Mouse (Mus musculus) embryonic facial prominence, embryonic 14.5 days (tissue): Measurements from ENCODE around the gene Clmp. TPM values are rescaled to one million over a fixed set of nuclear protein-coding genes. Genes with fewer than 3 reads are reported as not detected.

Experiments
- ATAC-seq: fragments of 200-750 bp; cut with Nextera tagmentation; 2 replicates; pipeline ENCODE4 v1.8.0; 2017; ENCODE audit warnings: low read depth, moderate number of reproducible peaks, moderate TSS enrichment
- DNase-seq: peaks from one replicate; pipeline ENCODE4 v3.0.0-alpha.2; 2015; ENCODE audit warnings: low spot score
- H3K27ac ChIP-seq: fragments of 300-500 bp; sonication (generic); replicated peaks from 2 replicates; pipeline ENCODE4 v1.5.1; 2014; ENCODE audit warnings: low read depth, mild to moderate bottlenecking, low read length, moderate library complexity
- H3K27me3 ChIP-seq: fragments of 300-500 bp; sonication (generic); replicated peaks from 2 replicates; pipeline ENCODE4 v1.6.1; 2014; ENCODE audit warnings: low read length; ENCODE audit not compliant: control insufficient read depth, insufficient read depth
- H3K36me3 ChIP-seq: fragments of 300-500 bp; sonication (generic); 2 replicates; pipeline ENCODE4 v1.6.1; 2014; ENCODE audit warnings: low read length, mixed read lengths; ENCODE audit not compliant: control insufficient read depth, insufficient read depth
- H3K4me1 ChIP-seq: fragments of 300-500 bp; sonication (generic); 2 replicates; pipeline ENCODE4 v1.6.1; 2014; ENCODE audit warnings: antibody characterized with exemption, low read length; ENCODE audit not compliant: control insufficient read depth, insufficient read depth
- H3K4me2 ChIP-seq: fragments of 300-500 bp; sonication (generic); 2 replicates; pipeline ENCODE4 v1.6.1; 2014; ENCODE audit warnings: low read depth, mild to moderate bottlenecking, low read length, moderate library complexity, mixed read lengths
- H3K4me3 ChIP-seq: fragments of 300-500 bp; sonication (generic); 2 replicates; pipeline ENCODE4 v1.5.1; 2014; ENCODE audit warnings: low read depth, mild to moderate bottlenecking, low read length
- H3K9ac ChIP-seq: fragments of 300-500 bp; sonication (generic); 2 replicates; pipeline ENCODE4 v1.6.1; 2014; ENCODE audit warnings: low read depth, mild to moderate bottlenecking, low read length, moderate library complexity, mixed read lengths
- H3K9me3 ChIP-seq: fragments of 300-500 bp; sonication (generic); 2 replicates; pipeline ENCODE4 v1.6.1; 2016; ENCODE audit warnings: low read length; ENCODE audit not compliant: control insufficient read depth
- WGBS: fragments of 180-500 bp; shearing (Covaris S2); extraction: QIAGEN DNeasy Blood & Tissue Kit; methylation state at CpG from one replicate; pipeline ENCODE4 v1.1.7; 2014; 5-methylcytosine and 5-hydroxymethylcytosine counted together
- polyA plus RNA-seq: library from polyadenylated mRNA; unstranded; fragments of >200 nt; fragmentation: Nextera tagmentation; extraction: Ambion mirVana; gene quantifications from 2 replicates; pipeline ENCODE4 v1.2.1, GENCODE M21; 2014

Gene Clmp
- polyA plus RNA-seq, 1 experiment from 2014 or later = 51.2 TPM

GRCm38 (mm10) chr9:40794926-40795325 is 109.2 kb downstream of the Clmp start:
- WGBS = 65% methylated on average over 5 of the region's 5 CpGs
- Histone ChIP-seq H3K27ac (no peak overlapping the region), H3K36me3 (no peaks in the 10 kb centered on the region), H3K4me2 (no peak overlapping the region), H3K27me3 (no peaks in the 10 kb centered on the region), H3K9me3 (no peaks in the 10 kb centered on the region), H3K9ac (no peak overlapping the region), H3K4me1 (peaks cover 8% of the 10 kb centered on the region; the same call in 1 of the 2 replicates), H3K4me3 (no peak overlapping the region)
- ATAC-seq (no peak), DNase-seq (no peak)

DNA sequence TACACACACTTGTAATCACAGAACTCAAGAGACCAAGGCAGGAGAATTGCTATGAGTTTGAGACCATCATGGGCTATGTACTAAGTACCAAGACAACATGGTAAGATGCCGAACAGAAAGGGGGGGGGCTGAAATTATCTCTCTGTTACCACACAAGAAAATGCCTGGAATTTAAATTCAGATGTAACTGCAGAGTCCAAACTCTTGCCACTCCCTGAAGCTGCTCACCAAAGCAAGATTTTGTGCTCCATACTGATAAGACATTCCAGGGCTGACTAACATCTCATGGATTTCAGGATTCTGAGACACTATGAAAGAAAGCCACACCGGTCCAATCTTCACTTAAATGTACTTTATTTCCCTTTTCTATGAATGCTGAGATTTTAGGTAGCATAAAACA is 109.8 kb downstream of the Clmp start:
- WGBS = 84% methylated on average over 2 of the region's 2 CpGs
- Histone ChIP-seq H3K36me3 (no peaks in the 10 kb centered on the region), H3K4me2 (no peak overlapping the region), H3K4me1 (peaks cover 8% of the 10 kb centered on the region; the same call in 1 of the 2 replicates), H3K27me3 (no peaks in the 10 kb centered on the region), H3K27ac (no peak overlapping the region), H3K4me3 (no peak overlapping the region), H3K9me3 (no peaks in the 10 kb centered on the region), H3K9ac (no peak overlapping the region)
- DNase-seq (no peak), ATAC-seq (no peak)

- Histone ChIP-seq H3K4me1 (peaks cover 8% of the 10 kb centered on the region; the same call in 1 of the 2 replicates), H3K27ac (no peak overlapping the region), H3K4me3 (no peak overlapping the region), H3K4me2 (no peak overlapping the region), H3K36me3 (no peaks in the 10 kb centered on the region), H3K9me3 (no peaks in the 10 kb centered on the region), H3K9ac (no peak overlapping the region), H3K27me3 (no peaks in the 10 kb centered on the region)
- 51% methylated on average over 4 of the region's 4 CpGs for WGBS
- no peak for ATAC-seq
- DNase-seq = no peak
Measured at GRCm38 (mm10) chr9:40796054-40796453, 110.3 kb downstream of the Clmp start.

DNA sequence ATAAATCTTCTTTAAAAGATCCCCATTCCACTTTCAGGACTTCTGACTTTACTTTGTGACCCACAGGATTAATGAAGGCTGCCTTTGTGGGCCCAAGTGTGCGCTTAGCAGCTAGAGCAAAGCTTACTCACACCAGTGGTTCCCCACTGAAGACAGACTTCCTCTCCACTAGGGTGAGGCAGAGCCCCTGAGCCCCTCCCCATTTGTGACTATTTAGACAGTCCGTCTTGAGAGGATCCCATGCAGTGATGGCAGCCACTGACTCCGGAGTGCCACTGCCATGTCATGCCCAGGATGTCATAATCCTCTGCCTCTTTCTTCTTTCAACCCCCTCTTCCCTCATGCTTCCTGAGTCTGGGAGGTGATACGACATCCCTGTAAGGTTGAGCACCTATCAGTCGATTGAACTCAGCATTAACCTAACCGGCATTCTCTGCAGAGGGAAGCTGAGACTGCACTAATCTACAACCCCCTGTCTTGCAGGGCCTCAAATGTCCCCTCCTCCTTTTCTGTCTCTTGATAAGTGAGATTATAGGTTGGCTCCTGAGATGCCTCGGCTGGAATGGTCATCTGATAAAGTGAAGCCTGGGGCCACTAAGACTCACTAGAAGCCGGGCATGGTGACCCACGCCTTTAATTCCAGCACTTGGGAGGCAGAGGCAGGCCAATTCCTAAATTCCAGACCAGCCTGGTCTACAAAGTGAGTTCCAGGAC is 112.6 kb downstream of the Clmp start:
- ATAC-seq (no peak), DNase-seq (no peak)
- no peaks in the 10 kb centered on the region for H3K9me3 ChIP-seq
- 80% methylated on average over 9 of the region's 9 CpGs for WGBS
- no peaks in the 10 kb centered on the region for H3K27me3 ChIP-seq
- peaks cover 14% of the 10 kb centered on the region for H3K36me3 ChIP-seq
- no peak overlapping the region for H3K9ac ChIP-seq
- peaks cover 8% of the 10 kb centered on the region; the same call in 1 of the 2 replicates for H3K4me1 ChIP-seq
- peak overlapping the region; percentile 99 for H3K27ac ChIP-seq
- H3K4me2 ChIP-seq = no peak overlapping the region
- no peak overlapping the region for H3K4me3 ChIP-seq

DNA sequence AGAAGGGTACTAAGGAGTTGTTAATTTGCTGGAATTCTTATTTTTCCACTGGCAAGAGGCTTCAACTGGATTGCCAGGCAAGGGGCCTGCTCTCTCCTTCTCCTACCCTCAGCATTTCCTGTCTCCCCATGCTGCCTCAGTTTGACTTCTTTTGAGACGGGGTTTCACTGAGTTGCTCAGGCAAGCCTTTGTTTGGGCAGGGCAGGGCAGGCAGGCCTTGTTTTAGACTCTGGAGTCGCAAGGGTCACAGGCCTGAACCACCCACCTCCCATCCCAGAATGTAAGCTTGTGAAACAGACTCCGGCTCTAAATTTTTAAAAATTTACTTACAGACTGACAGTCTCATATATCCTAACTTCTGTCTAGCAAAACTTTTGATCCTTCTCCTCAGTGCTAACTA is 113.3 kb downstream of the Clmp start:
- 48% methylated on average over 3 of the region's 3 CpGs for WGBS
- Histone ChIP-seq H3K4me2 (peak overlapping the region; percentile 85), H3K9me3 (no peaks in the 10 kb centered on the region), H3K27ac (peak overlapping the region; percentile 99), H3K36me3 (peaks cover 21% of the 10 kb centered on the region), H3K27me3 (no peaks in the 10 kb centered on the region), H3K4me1 (peaks cover 8% of the 10 kb centered on the region; the same call in 1 of the 2 replicates), H3K9ac (no peak overlapping the region), H3K4me3 (no peak overlapping the region)
- no peak for ATAC-seq
- DNase-seq = no peak

- DNase-seq = peak; percentile 89
- Histone ChIP-seq H3K27ac (peak overlapping the region; percentile 99), H3K9me3 (no peaks in the 10 kb centered on the region), H3K4me1 (peaks cover 8% of the 10 kb centered on the region; the same call in 1 of the 2 replicates), H3K4me2 (peak overlapping the region; percentile 85), H3K27me3 (no peaks in the 10 kb centered on the region), H3K36me3 (peaks cover 30% of the 10 kb centered on the region), H3K4me3 (peak overlapping the region; percentile 95), H3K9ac (peak overlapping the region; percentile 89)
- ATAC-seq = peak; percentile 10
- 2% methylated on average over 30 of the region's 30 CpGs for WGBS
Measured at GRCm38 (mm10) chr9:40799837-40800501, 114.2 kb downstream of the Clmp start.

GRCm38 (mm10) chr9:40800675-40801612 is 115.2 kb downstream of the Clmp start, which contains the start of gene Hspa8:
Gene Hspa8 (plus strand): TSS chr9:40800984.
- Histone ChIP-seq H3K9ac (peak within 1 kb of the TSS; percentile 97), H3K9me3 (no peaks in the 10 kb centered on the region), H3K4me3 (peak within 1 kb of the TSS; percentile 95), H3K36me3 (peaks cover 40% of the 10 kb centered on the region), H3K27me3 (no peaks in the 10 kb centered on the region), H3K4me2 (peak within 1 kb of the TSS; percentile 85), H3K27ac (peak within 1 kb of the TSS; percentile 99), H3K4me1 (peaks cover 12% of the 10 kb centered on the region; the same call in 1 of the 2 replicates)
- DNase-seq (peak; percentile 100), ATAC-seq (peak; percentile 96)
- under 1% methylated on average over 56 of the region's 83 CpGs for WGBS
